20 mouse cellular contexts compared by ENCODE assay signal in genomic region chr17:28629125-28629524, GRCm38 (mm10). TPM values are rescaled to one million over a fixed set of nuclear protein-coding genes. Genes with fewer than 3 reads are reported as not detected.
DNase-seq lines count a peak whose midpoint lies in the region; ATAC-seq and TF ChIP-seq lines count a peak whose summit lies in the region.
"Had no signal": no experiment of that assay in that cellular context is flagged by ENCODE, and none has a peak within 500 bp of the region (broad histone marks: within the 10 kb centered on the region; RNA-seq: fewer than 3 reads in every experiment).

No protein-coding gene starts in this region.

- 56% methylated on average over 3 of the region's 3 CpGs for WGBS in liver, adult 2 months
- WGBS in liver, embryonic 12.5 days (ENCODE audit: insufficient replicate concordance) = 21% methylated on average over 3 of the region's 3 CpGs

- H3K27me3 ChIP-seq in liver, adult 2 months (ENCODE audit: control insufficient read depth, insufficient read depth, low read length) = no peaks in the 10 kb centered on the region
- peaks cover 14% of the 10 kb centered on the region; the same call in 1 of the 2 replicates for H3K27me3 ChIP-seq in liver, embryonic 12.5 days (replicated peaks)
- no peaks in the 10 kb centered on the region for H3K27me3 ChIP-seq in ES-Bruce4 (ENCODE audit: control insufficient read depth, insufficient read depth, low read length, poor library complexity, severe bottlenecking)
- H3K27me3 ChIP-seq: embryonic facial prominence, embryonic 12.5 days; hindbrain, embryonic 12.5 days; liver, embryonic 13.5 days; midbrain, embryonic 12.5 days had no signal

- H3K9me3 ChIP-seq in liver, embryonic 12.5 days (replicated peaks) = no peaks in the 10 kb centered on the region
- no peaks in the 10 kb centered on the region for H3K9me3 ChIP-seq in ES-Bruce4 (replicated peaks; ENCODE audit: control insufficient read depth, insufficient read depth, low read length, poor library complexity, severe bottlenecking)
- H3K9me3 ChIP-seq: embryonic facial prominence, embryonic 12.5 days; hindbrain, embryonic 12.5 days; liver, embryonic 13.5 days; midbrain, embryonic 12.5 days had no signal

- no peak for TF ChIP-seq POLR2A in liver, adult 2 months (IDR thresholded peaks at IDR 0.05; ENCODE audit: extremely low read depth, insufficient read depth, low read length)
- TF ChIP-seq POLR2A in ES-Bruce4 (IDR thresholded peaks at IDR 0.05; ENCODE audit: insufficient read depth, low read length) = no peak

- H3K79me2 ChIP-seq in liver, adult 2 months (ENCODE audit: control insufficient read depth, insufficient read depth, low read length) = no peaks in the 10 kb centered on the region

- no peak for DNase-seq in liver, adult 2 months (ENCODE audit: extremely low read depth, low read depth, low spot score)
- DNase-seq in R1 (ENCODE audit: low read depth, low spot score) = peak; percentile 59
- DNase-seq in adrenal gland, postnatal 25 days = no peak
- DNase-seq in urinary bladder, postnatal 36 days (ENCODE audit: low spot score in 2 of 2) = no peak
- DNase-seq: adrenal gland, postnatal 14 days; cerebellum, adult 18-20 months; gastrocnemius, postnatal 14 days; layer of hippocampus, adult 9-11 months; liver, embryonic 13.5 days; thymus, postnatal 4 days had no signal

- H3K9ac ChIP-seq in liver, adult 2 months (ENCODE audit: low read depth, low read length) = no peak overlapping the region
- H3K9ac ChIP-seq in liver, embryonic 12.5 days = no peak overlapping the region
- H3K9ac ChIP-seq in ES-Bruce4 (ENCODE audit: low read depth, poor library complexity, severe bottlenecking) = no peak overlapping the region
- H3K9ac ChIP-seq: embryonic facial prominence, embryonic 12.5 days; hindbrain, embryonic 12.5 days; liver, embryonic 13.5 days; midbrain, embryonic 12.5 days had no signal

- no peaks in the 10 kb centered on the region for H3K36me3 ChIP-seq in liver, adult 2 months (ENCODE audit: control insufficient read depth, insufficient read depth, low read length)
- no peaks in the 10 kb centered on the region for H3K36me3 ChIP-seq in liver, embryonic 12.5 days
- no peaks in the 10 kb centered on the region for H3K36me3 ChIP-seq in ES-Bruce4 (ENCODE audit: control insufficient read depth, insufficient read depth, low read length, poor library complexity, severe bottlenecking)
- H3K36me3 ChIP-seq: embryonic facial prominence, embryonic 12.5 days; hindbrain, embryonic 12.5 days; liver, embryonic 13.5 days; midbrain, embryonic 12.5 days had no signal

- TF ChIP-seq EP300 in ES-Bruce4 (IDR thresholded peaks at IDR 0.05; ENCODE audit: insufficient read depth, low read depth, low read length) = 0 out of 2 replicates have a peak, but pooled peaks have one; percentile 25

- no peak overlapping the region for H3K4me3 ChIP-seq in liver, adult 2 months (ENCODE audit: insufficient read depth, low read depth, low read length)
- no peak overlapping the region for H3K4me3 ChIP-seq in liver, embryonic 12.5 days
- no peak overlapping the region for H3K4me3 ChIP-seq in ES-Bruce4 (ENCODE audit: low read depth, low read length)
- H3K4me3 ChIP-seq: embryonic facial prominence, embryonic 12.5 days; hindbrain, embryonic 12.5 days; liver, embryonic 13.5 days; midbrain, embryonic 12.5 days had no signal

- H3K27ac ChIP-seq in liver, adult 2 months (replicated peaks; ENCODE audit: insufficient read depth, low read depth, low read length) = no peak overlapping the region
- H3K27ac ChIP-seq in liver, embryonic 12.5 days = no peak overlapping the region
- 0 out of 2 replicates have a peak overlapping the region, but pooled peaks have one; percentile 24 for H3K27ac ChIP-seq in ES-Bruce4 (ENCODE audit: insufficient read depth, low read length)
- H3K27ac ChIP-seq: embryonic facial prominence, embryonic 12.5 days; hindbrain, embryonic 12.5 days; liver, embryonic 13.5 days; macrophage; midbrain, embryonic 12.5 days had no signal

- ATAC-seq in liver, embryonic 12.5 days = no peak
- ATAC-seq in megakaryocyte-erythroid progenitor cell, adult 5-6 weeks (replicated peaks; ENCODE audit: low FRiP score, low TSS enrichment, poor library complexity, severe bottlenecking) = 0 out of 2 replicates have a peak, but pooled peaks have one; percentile 15
- ATAC-seq: activated CD4-positive, CD25-positive, alpha-beta regulatory T cell, adult 4 months; inflammation-experienced regulatory T-cells, adult 6 months had no signal

- H3K4me2 ChIP-seq in liver, embryonic 12.5 days = no peak overlapping the region
- H3K4me2 ChIP-seq: embryonic facial prominence, embryonic 12.5 days; hindbrain, embryonic 12.5 days; liver, embryonic 13.5 days; midbrain, embryonic 12.5 days had no signal

- no peaks in the 10 kb centered on the region for H3K4me1 ChIP-seq in liver, adult 2 months (ENCODE audit: control insufficient read depth, insufficient read depth, low read length)
- peaks cover 13% of the 10 kb centered on the region for H3K4me1 ChIP-seq in liver, embryonic 12.5 days
- H3K4me1 ChIP-seq in ES-Bruce4 (ENCODE audit: control insufficient read depth, insufficient read depth, low read length) = peaks cover 6% of the 10 kb centered on the region
- H3K4me1 ChIP-seq: embryonic facial prominence, embryonic 12.5 days; hindbrain, embryonic 12.5 days; midbrain, embryonic 12.5 days had no signal

- TF ChIP-seq CTCF in liver, adult 2 months (IDR thresholded peaks at IDR 0.05; ENCODE audit: low read depth, low read length) = 0 out of 2 replicates have a peak, but pooled peaks have one; percentile 21
- peak; percentile 57 for TF ChIP-seq CTCF in ES-Bruce4 (IDR thresholded peaks at IDR 0.05; ENCODE audit: low read depth, low read length)

RNA-seq across cellular contexts. Expression of gene Srpk1, which starts 6.6 kb away (rescaled TPM):
- 12.9 and 13.7 TPM in 2 replicates for total RNA-seq in liver, adult 2 months (2014; rRNA removed)
- 6.1 and 10.8 TPM in 2 replicates for polyA plus RNA-seq in liver, adult 2 months (2012; rRNA removed)
- 61.1 and 61.5 TPM in 2 replicates for polyA plus RNA-seq in liver, embryonic 12.5 days (2016; fragmentation: Nextera tagmentation; extraction: Ambion mirVana)
- polyA plus RNA-seq in ES-Bruce4 (2011; ENCODE audit: insufficient read depth, insufficient read length, low read depth, missing spikeins) = 244 and 277 TPM in 2 replicates
- 141 and 164 TPM in 2 replicates for total RNA-seq in megakaryocyte-erythroid progenitor cell, adult 5-6 weeks (2014; fragmentation: Nextera tagmentation)
- 159 and 165 TPM in 2 replicates for total RNA-seq in megakaryocyte-erythroid progenitor cell, adult 5-6 weeks (2017)
- total RNA-seq in adrenal gland, postnatal 25 days (2021) = 60.9 and 76.5 TPM in 2 replicates

RNA-seq across cellular contexts. Expression of gene Lhfpl5, which starts 53.7 kb away (rescaled TPM):
- not detected in 2 replicates for total RNA-seq in liver, adult 2 months (2014; rRNA removed)
- polyA plus RNA-seq in liver, adult 2 months (2012; rRNA removed) = not detected in 2 replicates
- polyA plus RNA-seq in liver, embryonic 12.5 days (2016; fragmentation: Nextera tagmentation; extraction: Ambion mirVana) = 0.16 and 0.32 TPM in 2 replicates
- not detected in 2 replicates for polyA plus RNA-seq in ES-Bruce4 (2011; ENCODE audit: insufficient read depth, insufficient read length, low read depth, missing spikeins)
- total RNA-seq in megakaryocyte-erythroid progenitor cell, adult 5-6 weeks (2014; fragmentation: Nextera tagmentation) = not detected in 2 replicates
- total RNA-seq in megakaryocyte-erythroid progenitor cell, adult 5-6 weeks (2017) = not detected in 2 replicates
- 1.9 and 2.2 TPM in 2 replicates for total RNA-seq in adrenal gland, postnatal 25 days (2021)
- total RNA-seq: gastrocnemius, postnatal 14 days; heart, adult 8-10 months had no signal
- polyA plus RNA-seq: liver, embryonic 13.5 days; macrophage had no signal
